In genomic region chr12:79946777-79947176, GRCm38 (mm10) we compare ENCODE assay signal across 13 mouse cellular contexts.
DNase-seq lines count a peak whose midpoint lies in the region; ATAC-seq and TF ChIP-seq lines count a peak whose summit lies in the region.
"Had no signal": no experiment of that assay in that cellular context is flagged by ENCODE, and none has a peak within 500 bp of the region (broad histone marks: within the 10 kb centered on the region; RNA-seq: fewer than 3 reads in every experiment).

No protein-coding gene starts in this region.

- H3K4me2 ChIP-seq in forebrain, embryonic 11.5 days (ENCODE audit: low read depth, low read length, severe bottlenecking) = no peak overlapping the region
- H3K4me2 ChIP-seq in liver, embryonic 11.5 days = no peak overlapping the region
- H3K4me2 ChIP-seq: limb, embryonic 13.5 days; stomach, embryonic 15.5 days had no signal

- H3K36me3 ChIP-seq in forebrain, embryonic 10.5 days (replicated peaks) = no peaks in the 10 kb centered on the region
- no peaks in the 10 kb centered on the region for H3K36me3 ChIP-seq in forebrain, embryonic 11.5 days (ENCODE audit: control insufficient read depth, insufficient read depth, low read length)
- H3K36me3 ChIP-seq in liver, adult 2 months (ENCODE audit: control insufficient read depth, insufficient read depth, low read length) = no peaks in the 10 kb centered on the region
- no peaks in the 10 kb centered on the region for H3K36me3 ChIP-seq in liver, embryonic 11.5 days (ENCODE audit: control insufficient read depth, insufficient read depth, low read length)
- H3K36me3 ChIP-seq in ES-Bruce4 (ENCODE audit: control insufficient read depth, insufficient read depth, low read length, poor library complexity, severe bottlenecking) = no peaks in the 10 kb centered on the region
- H3K36me3 ChIP-seq in limb, embryonic 10.5 days = no peaks in the 10 kb centered on the region
- H3K36me3 ChIP-seq: limb, embryonic 13.5 days; stomach, embryonic 15.5 days had no signal

- no peak overlapping the region for H3K4me3 ChIP-seq in forebrain, embryonic 10.5 days
- no peak overlapping the region for H3K4me3 ChIP-seq in forebrain, embryonic 11.5 days (ENCODE audit: low read depth, low read length)
- no peak overlapping the region for H3K4me3 ChIP-seq in liver, adult 2 months (ENCODE audit: insufficient read depth, low read depth, low read length)
- H3K4me3 ChIP-seq in liver, embryonic 11.5 days (ENCODE audit: low read depth, low read length) = no peak overlapping the region
- H3K4me3 ChIP-seq in ES-Bruce4 (ENCODE audit: low read depth, low read length) = no peak overlapping the region
- no peak overlapping the region for H3K4me3 ChIP-seq in limb, embryonic 10.5 days
- H3K4me3 ChIP-seq: limb, embryonic 13.5 days; megakaryocyte, embryonic 14.5 days; stomach, embryonic 15.5 days had no signal

- TF ChIP-seq POLR2A in liver, adult 2 months (IDR thresholded peaks at IDR 0.05; ENCODE audit: extremely low read depth, insufficient read depth, low read length) = no peak
- TF ChIP-seq POLR2A in ES-Bruce4 (IDR thresholded peaks at IDR 0.05; ENCODE audit: insufficient read depth, low read length) = no peak

- peaks cover 5% of the 10 kb centered on the region; the same call in 1 of the 2 replicates for H3K27me3 ChIP-seq in forebrain, embryonic 10.5 days (ENCODE audit: poor library complexity, severe bottlenecking)
- H3K27me3 ChIP-seq in forebrain, embryonic 11.5 days (ENCODE audit: control insufficient read depth, insufficient read depth, low read length) = no peaks in the 10 kb centered on the region
- H3K27me3 ChIP-seq in liver, adult 2 months (ENCODE audit: control insufficient read depth, insufficient read depth, low read length) = no peaks in the 10 kb centered on the region
- H3K27me3 ChIP-seq in liver, embryonic 11.5 days (replicated peaks; ENCODE audit: control insufficient read depth, insufficient read depth, low read length) = no peaks in the 10 kb centered on the region
- no peaks in the 10 kb centered on the region for H3K27me3 ChIP-seq in ES-Bruce4 (ENCODE audit: control insufficient read depth, insufficient read depth, low read length, poor library complexity, severe bottlenecking)
- no peaks in the 10 kb centered on the region for H3K27me3 ChIP-seq in limb, embryonic 10.5 days (ENCODE audit: low read depth, poor library complexity, severe bottlenecking)
- H3K27me3 ChIP-seq: limb, embryonic 13.5 days; stomach, embryonic 15.5 days had no signal

- TF ChIP-seq CTCF in liver, adult 2 months (IDR thresholded peaks at IDR 0.05; ENCODE audit: low read depth, low read length) = peak; percentile 54
- peak; percentile 82 for TF ChIP-seq CTCF in ES-Bruce4 (IDR thresholded peaks at IDR 0.05; ENCODE audit: low read depth, low read length)

- H3K79me2 ChIP-seq in liver, adult 2 months (ENCODE audit: control insufficient read depth, insufficient read depth, low read length) = no peaks in the 10 kb centered on the region

- DNase-seq in forebrain, embryonic 10.5 days (ENCODE audit: extremely low spot score, low spot score) = no peak
- no peak for DNase-seq in forebrain, embryonic 11.5 days (ENCODE audit: low spot score)
- no peak for DNase-seq in liver, adult 2 months (ENCODE audit: extremely low read depth, low read depth, low spot score)
- no peak for DNase-seq in liver, embryonic 11.5 days (ENCODE audit: low spot score)
- no peak for DNase-seq in limb, embryonic 10.5 days (ENCODE audit: low spot score)
- DNase-seq in right cerebral cortex, adult 18-20 months = no peak
- no peak for DNase-seq in heart, adult 8-10 months (ENCODE audit: low spot score)
- DNase-seq: cerebellum, postnatal 25 days had no signal

- peak overlapping the region; percentile 85 for H3K27ac ChIP-seq in forebrain, embryonic 10.5 days
- H3K27ac ChIP-seq in forebrain, embryonic 11.5 days (ENCODE audit: low read depth, low read length) = no peak overlapping the region
- no peak overlapping the region for H3K27ac ChIP-seq in liver, adult 2 months (replicated peaks; ENCODE audit: insufficient read depth, low read depth, low read length)
- no peak overlapping the region for H3K27ac ChIP-seq in liver, embryonic 11.5 days (ENCODE audit: low read depth, low read length)
- no peak overlapping the region for H3K27ac ChIP-seq in ES-Bruce4 (ENCODE audit: insufficient read depth, low read length)
- peak overlapping the region; percentile 82; the same call in 1 of the 2 replicates for H3K27ac ChIP-seq in limb, embryonic 10.5 days
- H3K27ac ChIP-seq: limb, embryonic 13.5 days had no signal

- H3K9me3 ChIP-seq in forebrain, embryonic 10.5 days = no peaks in the 10 kb centered on the region
- H3K9me3 ChIP-seq in forebrain, embryonic 11.5 days (ENCODE audit: control insufficient read depth, low read length) = no peaks in the 10 kb centered on the region
- no peaks in the 10 kb centered on the region for H3K9me3 ChIP-seq in liver, embryonic 11.5 days (ENCODE audit: control insufficient read depth, low read length)
- no peaks in the 10 kb centered on the region for H3K9me3 ChIP-seq in ES-Bruce4 (replicated peaks; ENCODE audit: control insufficient read depth, insufficient read depth, low read length, poor library complexity, severe bottlenecking)
- no peaks in the 10 kb centered on the region for H3K9me3 ChIP-seq in limb, embryonic 10.5 days (replicated peaks)
- H3K9me3 ChIP-seq: limb, embryonic 13.5 days; megakaryocyte, embryonic 14.5 days; stomach, embryonic 15.5 days had no signal

- peaks cover 63% of the 10 kb centered on the region for H3K4me1 ChIP-seq in forebrain, embryonic 10.5 days
- peaks cover 10% of the 10 kb centered on the region for H3K4me1 ChIP-seq in forebrain, embryonic 11.5 days (replicated peaks; ENCODE audit: control insufficient read depth, insufficient read depth, low read length)
- H3K4me1 ChIP-seq in liver, adult 2 months (ENCODE audit: control insufficient read depth, insufficient read depth, low read length) = peaks cover 10% of the 10 kb centered on the region
- peaks cover 36% of the 10 kb centered on the region for H3K4me1 ChIP-seq in liver, embryonic 11.5 days (replicated peaks; ENCODE audit: control insufficient read depth, insufficient read depth, low read length)
- H3K4me1 ChIP-seq in ES-Bruce4 (ENCODE audit: control insufficient read depth, insufficient read depth, low read length) = no peaks in the 10 kb centered on the region
- peaks cover 72% of the 10 kb centered on the region for H3K4me1 ChIP-seq in limb, embryonic 10.5 days

- H3K9ac ChIP-seq in forebrain, embryonic 11.5 days (ENCODE audit: low read length) = no peak overlapping the region
- H3K9ac ChIP-seq in liver, adult 2 months (ENCODE audit: low read depth, low read length) = no peak overlapping the region
- no peak overlapping the region for H3K9ac ChIP-seq in liver, embryonic 11.5 days (ENCODE audit: low read depth, low read length)
- no peak overlapping the region for H3K9ac ChIP-seq in ES-Bruce4 (ENCODE audit: low read depth, poor library complexity, severe bottlenecking)
- H3K9ac ChIP-seq: limb, embryonic 13.5 days; stomach, embryonic 15.5 days had no signal

- WGBS in forebrain, embryonic 10.5 days = 86% methylated on average over 10 of the region's 10 CpGs
- WGBS in forebrain, embryonic 11.5 days = 87% methylated on average over 10 of the region's 10 CpGs
- 92% methylated on average over 10 of the region's 10 CpGs for WGBS in liver, adult 2 months
- 82% methylated on average over 10 of the region's 10 CpGs for WGBS in liver, embryonic 11.5 days
- WGBS in limb, embryonic 10.5 days = 85% methylated on average over 10 of the region's 10 CpGs

- TF ChIP-seq EP300 in ES-Bruce4 (IDR thresholded peaks at IDR 0.05; ENCODE audit: insufficient read depth, low read depth, low read length) = 0 out of 2 replicates have a peak, but pooled peaks have one; percentile 18

- ATAC-seq in forebrain, embryonic 11.5 days (replicated peaks; ENCODE audit: low FRiP score) = no peak
- no peak for ATAC-seq in liver, embryonic 11.5 days (replicated peaks; ENCODE audit: low FRiP score)
- ATAC-seq: inflammation-experienced regulatory T-cells, adult 6 months had no signal

Comparison
In these comparisons a context has a peak if more than half of its experiments do, and no peak if none do; other contexts are left out.
1. H3K27ac ChIP-seq: peak in forebrain, embryonic 10.5 days (single experiment) and limb, embryonic 10.5 days (single experiment); none in forebrain, embryonic 11.5 days (single experiment), liver, adult 2 months (single experiment), liver, embryonic 11.5 days (single experiment) and ES-Bruce4 (single experiment).